In the genomic region with DNA sequence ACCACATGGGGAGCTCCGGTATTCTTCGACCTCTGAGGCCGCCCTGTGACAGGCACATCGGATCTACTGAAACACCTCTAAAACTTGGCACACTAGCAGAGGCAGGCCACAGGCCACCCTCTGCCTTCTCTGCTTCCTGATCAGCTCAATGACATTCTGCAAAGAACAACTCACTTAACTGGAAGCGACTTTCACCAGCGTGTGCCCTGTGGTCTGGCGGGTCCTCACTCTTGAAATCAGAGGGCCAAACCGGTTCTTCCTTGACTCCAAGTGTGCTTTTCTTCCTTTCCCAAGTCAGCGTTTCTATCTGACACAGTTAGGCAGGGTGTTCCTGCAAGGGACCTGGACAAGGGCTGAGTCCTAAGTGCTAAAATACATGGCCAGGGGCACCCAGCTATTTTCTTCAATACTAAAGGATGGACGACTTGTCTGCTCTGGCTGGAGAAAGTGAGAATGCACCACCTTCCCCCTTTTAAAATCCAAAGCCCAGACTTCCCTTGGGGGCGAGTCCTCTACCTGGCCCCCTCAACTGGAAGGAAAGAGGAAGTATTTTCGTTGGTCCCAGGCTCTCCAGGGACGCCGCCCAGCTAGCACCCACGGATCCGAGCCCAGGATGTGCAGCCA, we compare ENCODE assay signal across 8 mouse cellular contexts. TPM values are rescaled to one million over a fixed set of nuclear protein-coding genes. Genes with fewer than 3 reads are reported as not detected.
DNase-seq lines count a peak whose midpoint lies in the region; ATAC-seq and TF ChIP-seq lines count a peak whose summit lies in the region.

No protein-coding gene starts in this region.

- peak overlapping the region; percentile 60; the same call in 1 of the 2 replicates for H3K4me3 ChIP-seq in liver, adult 2 months (ENCODE audit: insufficient read depth, low read depth, low read length)
- peak overlapping the region; percentile 74 for H3K4me3 ChIP-seq in embryonic facial prominence, embryonic 12.5 days
- peak overlapping the region; percentile 62 for H3K4me3 ChIP-seq in hindbrain, embryonic 15.5 days
- peak overlapping the region; percentile 38 for H3K4me3 ChIP-seq in macrophage (ENCODE audit: inconsistent target)

- H3K36me3 ChIP-seq in liver, adult 2 months (ENCODE audit: control insufficient read depth, insufficient read depth, low read length): no peaks in the 10 kb centered on the region
- H3K36me3 ChIP-seq in embryonic facial prominence, embryonic 12.5 days: no peaks in the 10 kb centered on the region
- no peaks in the 10 kb centered on the region for H3K36me3 ChIP-seq in hindbrain, embryonic 15.5 days
- no peaks in the 10 kb centered on the region for H3K36me3 ChIP-seq in macrophage (ENCODE audit: inconsistent target)

- 0 out of 2 replicates have a peak, but pooled peaks cover 4% of the 10 kb centered on the region for H3K27me3 ChIP-seq in liver, adult 2 months (ENCODE audit: control insufficient read depth, insufficient read depth, low read length)
- peaks cover 32% of the 10 kb centered on the region for H3K27me3 ChIP-seq in embryonic facial prominence, embryonic 12.5 days
- H3K27me3 ChIP-seq in hindbrain, embryonic 15.5 days: 0 out of 2 replicates have a peak, but pooled peaks cover 5% of the 10 kb centered on the region

- no peaks in the 10 kb centered on the region for H3K4me1 ChIP-seq in liver, adult 2 months (ENCODE audit: control insufficient read depth, insufficient read depth, low read length)
- peaks cover 6% of the 10 kb centered on the region; the same call in 1 of the 2 replicates for H3K4me1 ChIP-seq in embryonic facial prominence, embryonic 12.5 days
- peaks cover 19% of the 10 kb centered on the region for H3K4me1 ChIP-seq in hindbrain, embryonic 15.5 days (replicated peaks)

- no peak for ATAC-seq in embryonic facial prominence, embryonic 12.5 days (ENCODE audit: insufficient number of reproducible peaks, insufficient read depth, low FRiP score, low TSS enrichment)
- ATAC-seq in hindbrain, embryonic 15.5 days (ENCODE audit: low FRiP score, low read depth): peak; percentile 46; the same call in 1 of the 2 replicates
- no peak for ATAC-seq in erythroid progenitor cell, adult 5-6 weeks (replicated peaks; ENCODE audit: low FRiP score, poor library complexity, severe bottlenecking)

- H3K9me3 ChIP-seq in embryonic facial prominence, embryonic 12.5 days: no peaks in the 10 kb centered on the region
- H3K9me3 ChIP-seq in hindbrain, embryonic 15.5 days: no peaks in the 10 kb centered on the region

- H3K4me2 ChIP-seq in embryonic facial prominence, embryonic 12.5 days (replicated peaks): peak overlapping the region; percentile 96
- H3K4me2 ChIP-seq in hindbrain, embryonic 15.5 days: peak overlapping the region; percentile 94

- no peak overlapping the region for H3K27ac ChIP-seq in liver, adult 2 months (replicated peaks; ENCODE audit: insufficient read depth, low read depth, low read length)
- H3K27ac ChIP-seq in embryonic facial prominence, embryonic 12.5 days: no peak overlapping the region
- peak overlapping the region; percentile 65 for H3K27ac ChIP-seq in hindbrain, embryonic 15.5 days (replicated peaks)
- H3K27ac ChIP-seq in macrophage: peak overlapping the region; percentile 57

- TF ChIP-seq CTCF in liver, adult 2 months (IDR thresholded peaks at IDR 0.05; ENCODE audit: low read depth, low read length): no peak

- TF ChIP-seq POLR2A in liver, adult 2 months (IDR thresholded peaks at IDR 0.05; ENCODE audit: extremely low read depth, insufficient read depth, low read length): no peak

- WGBS in liver, adult 2 months: 19% methylated on average over 16 of the region's 16 CpGs
- 10% methylated on average over 16 of the region's 16 CpGs for WGBS in embryonic facial prominence, embryonic 12.5 days
- 9% methylated on average over 16 of the region's 16 CpGs for WGBS in hindbrain, embryonic 15.5 days
- 20% methylated on average over 16 of the region's 16 CpGs for WGBS in macrophage (ENCODE audit: missing documents)

- no peak overlapping the region for H3K9ac ChIP-seq in liver, adult 2 months (ENCODE audit: low read depth, low read length)
- H3K9ac ChIP-seq in embryonic facial prominence, embryonic 12.5 days: peak overlapping the region; percentile 69
- H3K9ac ChIP-seq in hindbrain, embryonic 15.5 days: peak overlapping the region; percentile 74

- no peak for DNase-seq in liver, adult 2 months (ENCODE audit: extremely low read depth, low read depth, low spot score)
- no peak for DNase-seq in liver
- DNase-seq in right cerebral cortex, postnatal 25 days: no peak
- DNase-seq in layer of hippocampus, adult 18-20 months (ENCODE audit: low spot score in 2 of 2): no peak

- H3K79me2 ChIP-seq in liver, adult 2 months (ENCODE audit: control insufficient read depth, insufficient read depth, low read length): no peaks in the 10 kb centered on the region
- H3K79me2 ChIP-seq in macrophage (ENCODE audit: inconsistent target): peaks cover 42% of the 10 kb centered on the region

RNA-seq across cellular contexts. Expression of a gene that starts 0.4 kb away (rescaled TPM):
- total RNA-seq in liver, adult 2 months (2014; rRNA removed): 176 and 192 TPM in 2 replicates
- polyA plus RNA-seq in liver, adult 2 months (2012; rRNA removed): 16.1 and 19.5 TPM in 2 replicates
- 4.5 and 4.6 TPM in 2 replicates for polyA plus RNA-seq in embryonic facial prominence, embryonic 12.5 days (2016; fragmentation: Nextera tagmentation; extraction: Ambion mirVana)
- 13.4 and 14.8 TPM in 2 replicates for polyA plus RNA-seq in hindbrain, embryonic 15.5 days (2015; fragmentation: Nextera tagmentation; extraction: Ambion mirVana)
- 10 to 100 TPM in 16 of 26 experiments, 1 to 10 TPM in 10; 5.6 to 29.9 (median 13.3) TPM for total RNA-seq in macrophage (2018; cell fraction: chromatin; rRNA removed)
- 10 to 100 TPM; 23.2 to 63.0 (median 43.8) TPM for total RNA-seq in macrophage (2018; cell fraction: cytosol; rRNA removed)
- 10 to 100 TPM; 18.9 to 48.7 (median 33.3) TPM for total RNA-seq in macrophage (2018; cell fraction: nucleus; rRNA removed)
- 43.8 to 52.0 TPM (median 44.9 TPM) in 3 replicates for polyA plus RNA-seq in macrophage (2018)
- total RNA-seq in erythroid progenitor cell, adult 5-6 weeks (2015; ENCODE audit: low replicate concordance): 17.3 and 25.6 TPM in 2 replicates
- 9.4 and 13.4 TPM in 2 replicates for total RNA-seq in erythroid progenitor cell, adult 5-6 weeks (2017; ENCODE audit: low replicate concordance)
- total RNA-seq in layer of hippocampus, adult 18-20 months (2021): 10 to 100 TPM; 33.9 to 34.5 TPM

Comparison
In these comparisons a context has a peak if more than half of its experiments do, and no peak if none do; other contexts are left out.
1. H3K27ac ChIP-seq: peak in hindbrain, embryonic 15.5 days (single experiment) and macrophage (single experiment); none in liver, adult 2 months (single experiment) and embryonic facial prominence, embryonic 12.5 days (single experiment).
2. Peak in every context shown above with its lines, with median percentiles within 50 percentile points of each other: H3K4me3 ChIP-seq.